Mouse (Mus musculus) layer of hippocampus, adult 11-12 months (tissue): Measurements from ENCODE around the gene Tpm1.
A peak's percentile ranks its signal among the peaks of the same experiment; 100 is the strongest.

Experiments
- DNase-seq: peaks from one replicate; pipeline ENCODE4 v3.0.0; 2022; ENCODE audit warnings: low spot score

Gene Tpm1

GRCm38 (mm10) chr9:66985377-66985776 is 63.8 kb downstream of the Tpm1 start:
- DNase-seq: no peak

GRCm38 (mm10) chr9:66982085-66982484 is 67.1 kb downstream of the Tpm1 start:
- DNase-seq: no peak

- DNase-seq: peak; percentile 68
Observed at GRCm38 (mm10) chr9:66980458-66980857, 68.7 kb downstream of the Tpm1 start.

GRCm38 (mm10) chr9:66978468-66978867 is 70.7 kb downstream of the Tpm1 start:
- DNase-seq: no peak

- peak; percentile 41 for DNase-seq
Observed at GRCm38 (mm10) chr9:66977982-66978381, 71.2 kb downstream of the Tpm1 start.

GRCm38 (mm10) chr9:66977121-66977520 is 72.1 kb downstream of the Tpm1 start:
- no peak for DNase-seq

GRCm38 (mm10) chr9:66975239-66975645 is 74.0 kb downstream of the Tpm1 start, which contains the start of gene Lactb:
Lactb (minus strand) TSS chr9:66975484.
- peak; percentile 95 for DNase-seq

- DNase-seq: peak; percentile 72
Observed at GRCm38 (mm10) chr9:66974721-66975225, 74.4 kb downstream of the Tpm1 start.
